Mouse (Mus musculus) fat pad, adult 2 months (tissue): Measurements from ENCODE around the gene Ifitm2.

Source experiments
- DNase-seq: peaks from one replicate; pipeline ENCODE4 v3.0.0-alpha.2; 2011; ENCODE audit warnings: low read depth, low spot score; ENCODE audit errors: extremely low read depth

Ifitm2 gene

GRCm38 (mm10) chr7:140908181-140908580 lies 47.6 kb downstream of the Ifitm2 start:
- no peak for DNase-seq

GRCm38 (mm10) chr7:140907697-140908096 lies 48.1 kb downstream of the Ifitm2 start:
- DNase-seq: no peak

DNA sequence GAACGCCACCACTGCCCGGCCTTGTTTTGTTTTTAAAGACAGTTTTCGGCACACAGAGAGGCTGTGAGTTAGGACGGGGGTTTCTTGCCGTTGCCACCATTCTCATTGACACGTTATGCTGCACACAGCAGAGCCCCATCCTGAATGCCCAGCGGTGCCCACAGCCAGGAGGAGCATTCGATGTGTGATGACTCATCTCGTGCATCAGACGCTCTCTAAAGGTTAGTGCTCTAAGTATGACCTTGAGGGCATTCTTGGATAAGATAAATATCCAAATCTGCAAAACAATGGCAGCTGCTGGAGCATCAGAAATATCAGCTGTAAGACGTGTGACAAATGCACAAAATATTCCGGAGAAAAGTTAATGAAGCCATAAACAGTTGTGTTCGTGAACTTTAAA lies 48.7 kb downstream of the Ifitm2 start:
- no peak for DNase-seq

DNA sequence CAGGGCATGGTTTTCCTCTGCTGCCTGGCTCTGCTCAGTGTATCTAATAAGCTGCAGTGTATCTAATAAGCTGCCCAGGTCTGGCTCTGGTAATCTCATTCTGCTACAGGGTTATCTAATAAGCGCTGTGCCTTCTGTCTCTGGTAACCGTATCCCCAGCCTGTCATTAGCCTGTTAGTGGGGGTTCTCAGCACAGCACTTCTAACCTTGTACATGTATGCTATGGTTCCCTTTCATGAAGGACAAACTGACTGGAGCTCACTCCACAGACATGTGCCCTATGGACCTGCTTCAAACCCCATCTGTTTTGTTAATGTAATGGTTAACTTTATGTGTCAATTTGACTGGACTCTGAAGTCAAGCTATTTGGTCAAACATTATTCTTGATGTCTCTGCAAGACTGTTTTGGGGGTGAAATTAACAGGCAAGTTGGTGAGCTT lies 50.1 kb downstream of the Ifitm2 start:
- no peak for DNase-seq
